Mouse (Mus musculus): ENCODE measurements at regions not wholly inside any gene's neighbourhood (a gene's known extent, or its start where the extent isn't known, plus 50 kb on each side); places are given as distances from the start of the nearest gene placed in this dataset.
A peak's percentile ranks its signal among the peaks of the same experiment; 100 is the strongest.

DNA sequence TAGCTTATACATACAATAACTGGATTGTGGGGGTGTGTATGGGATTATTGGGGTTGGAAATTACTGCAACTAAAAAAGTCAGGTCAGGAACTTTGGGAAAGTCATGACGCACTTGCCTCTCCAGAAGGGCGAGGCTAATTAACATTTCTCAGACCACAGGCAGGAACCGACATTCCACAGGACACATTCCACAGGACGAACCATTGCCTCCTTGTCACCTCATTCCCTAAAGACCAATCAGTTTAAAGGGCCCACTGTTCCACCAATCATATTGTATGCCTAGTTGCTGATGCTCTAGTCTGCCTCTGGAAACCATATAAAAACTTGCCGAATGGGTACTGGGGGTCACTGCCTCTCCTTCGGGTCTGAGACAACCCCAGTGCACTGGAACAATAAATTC, 113.0 kb upstream of the Pcgf5 start:
- DNase-seq (ENCODE audit: low spot score) = no peak

DNA sequence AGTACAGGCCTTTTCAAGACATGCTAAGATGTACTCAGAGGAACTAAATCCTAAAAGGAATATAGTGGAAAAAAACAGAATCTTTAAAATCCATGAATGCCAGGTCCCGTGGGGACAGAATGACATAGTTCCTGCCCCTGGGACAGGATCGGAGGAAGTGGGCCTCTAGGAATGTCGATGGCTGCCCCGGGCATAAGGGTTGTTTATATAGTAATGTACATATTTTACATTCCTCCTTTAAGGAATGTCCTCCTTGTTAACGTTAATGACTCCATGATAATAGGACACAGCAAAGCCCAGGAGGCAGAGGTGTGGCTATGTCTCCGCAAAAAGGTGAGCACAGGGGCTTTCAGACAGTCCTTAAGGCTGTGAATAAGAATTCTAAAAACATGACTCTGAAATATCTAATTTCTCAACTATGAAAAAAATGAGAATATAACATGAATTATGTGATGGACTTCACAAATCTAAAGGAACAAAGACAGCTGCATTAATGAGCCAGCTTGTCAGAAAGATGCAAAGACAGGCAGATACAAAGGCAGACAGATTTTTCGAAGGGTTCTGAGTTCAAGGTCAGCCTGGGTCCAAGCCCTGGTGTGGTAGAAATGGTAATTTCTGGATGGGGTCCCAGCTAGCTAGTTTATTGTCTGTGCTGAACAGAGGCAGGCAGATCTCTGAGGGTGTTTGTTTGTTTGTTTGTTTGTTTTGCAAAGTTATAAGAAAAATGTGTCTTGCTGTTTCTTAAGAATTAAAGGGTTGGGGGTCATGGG, 111.3 kb upstream of the Pcgf5 start:
- DNase-seq (ENCODE audit: low spot score) = no peak

DNA sequence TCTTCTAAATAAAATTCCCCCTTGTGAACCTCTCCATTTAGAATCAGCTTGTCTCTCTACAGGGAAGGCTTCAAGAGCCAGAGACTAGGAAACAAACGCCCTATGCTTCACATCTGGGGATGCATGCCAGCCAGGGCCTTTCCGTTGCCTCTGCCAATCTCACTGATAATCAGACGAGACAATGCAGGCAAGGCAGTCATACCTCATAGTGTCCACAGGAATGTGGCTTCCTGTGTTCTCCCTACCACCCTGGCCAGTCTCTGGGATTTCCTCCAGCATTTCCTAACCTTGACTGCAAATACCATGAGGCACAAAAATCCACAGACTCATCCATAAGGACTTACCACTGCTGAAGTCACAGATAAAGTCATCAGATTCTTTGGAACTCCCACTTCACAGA, 110.4 kb upstream of the Pcgf5 start:
- no peak for DNase-seq (ENCODE audit: low spot score)

DNA sequence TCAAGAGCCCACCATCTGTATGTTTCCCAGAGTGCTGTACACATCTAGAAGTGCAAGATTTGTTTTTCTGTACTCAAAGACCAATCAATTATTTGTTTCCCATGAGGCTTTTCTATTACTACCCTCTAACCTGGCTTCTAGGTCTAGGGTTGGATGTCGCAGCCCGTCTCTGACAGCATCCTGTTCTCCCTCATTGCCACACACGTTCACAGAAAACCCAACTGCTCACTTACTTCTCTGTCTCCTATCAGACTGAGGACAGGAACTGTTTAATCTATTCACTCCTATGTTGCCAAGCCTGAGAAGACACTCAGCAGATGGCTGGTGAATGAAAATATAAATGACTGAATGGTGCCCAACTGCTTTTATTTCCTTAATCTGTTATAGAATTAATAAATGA, 109.6 kb upstream of the Pcgf5 start:
- DNase-seq (ENCODE audit: low spot score) = no peak

DNA sequence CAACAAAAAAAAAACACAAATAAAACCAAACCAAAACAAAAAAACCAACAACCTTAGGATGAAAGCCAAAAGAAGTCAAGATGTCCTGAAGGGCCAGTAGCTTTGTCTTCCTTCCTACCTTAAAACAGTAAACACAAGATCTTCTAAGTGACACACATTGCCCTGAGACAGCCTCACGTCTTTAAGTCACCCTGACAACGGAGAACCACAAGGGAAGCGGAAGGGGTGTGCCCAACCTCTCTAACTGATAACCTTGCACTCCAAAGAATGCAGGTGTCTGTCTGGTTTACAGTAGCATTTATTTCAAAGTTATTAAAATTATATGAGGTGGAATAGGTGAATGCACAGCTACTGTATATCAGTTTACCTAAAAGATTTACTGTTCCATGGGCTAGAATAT, 105.7 kb upstream of the Pcgf5 start:
- DNase-seq (ENCODE audit: low spot score) = no peak

DNA sequence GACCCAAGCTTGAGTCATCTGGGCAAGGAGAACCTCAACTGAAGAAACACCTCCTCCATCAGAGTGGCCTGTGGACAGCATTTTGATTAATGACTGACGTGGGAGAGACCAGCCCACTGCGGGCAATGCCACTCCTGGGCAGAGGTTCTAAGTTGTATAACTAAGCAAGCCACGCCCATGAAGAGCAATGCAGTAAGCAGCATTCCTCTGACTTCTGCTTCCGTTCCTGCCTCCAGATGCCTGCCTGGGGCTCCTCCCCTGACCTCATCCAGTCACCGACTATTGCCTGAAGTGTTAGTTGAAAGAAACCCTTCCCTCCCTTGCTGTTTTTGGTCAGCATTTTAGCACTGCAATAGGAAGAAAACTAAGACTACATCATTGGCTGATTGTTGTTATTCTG, 105.2 kb upstream of the Pcgf5 start:
- DNase-seq (ENCODE audit: low spot score) = no peak

DNA sequence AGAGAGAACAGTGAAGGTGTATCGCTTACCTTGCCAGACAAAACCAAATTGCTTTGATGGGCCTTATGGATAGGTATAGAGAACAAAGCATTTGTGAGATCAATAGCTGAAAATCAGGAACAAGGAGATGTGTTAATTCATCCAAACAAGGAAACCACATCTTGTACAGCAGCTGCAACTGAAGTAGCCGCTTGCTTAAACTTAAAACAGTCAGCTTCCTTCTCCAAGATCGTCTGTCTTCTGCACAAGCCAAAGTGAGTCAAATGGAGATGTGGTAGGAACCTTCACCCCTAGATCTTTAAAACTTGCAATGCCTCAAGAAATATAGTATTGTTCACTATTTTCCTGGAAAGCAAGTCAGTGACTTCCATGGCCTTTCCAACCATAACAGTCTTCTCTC, 95.6 kb upstream of the Pcgf5 start:
- DNase-seq (ENCODE audit: low spot score) = no peak

DNA sequence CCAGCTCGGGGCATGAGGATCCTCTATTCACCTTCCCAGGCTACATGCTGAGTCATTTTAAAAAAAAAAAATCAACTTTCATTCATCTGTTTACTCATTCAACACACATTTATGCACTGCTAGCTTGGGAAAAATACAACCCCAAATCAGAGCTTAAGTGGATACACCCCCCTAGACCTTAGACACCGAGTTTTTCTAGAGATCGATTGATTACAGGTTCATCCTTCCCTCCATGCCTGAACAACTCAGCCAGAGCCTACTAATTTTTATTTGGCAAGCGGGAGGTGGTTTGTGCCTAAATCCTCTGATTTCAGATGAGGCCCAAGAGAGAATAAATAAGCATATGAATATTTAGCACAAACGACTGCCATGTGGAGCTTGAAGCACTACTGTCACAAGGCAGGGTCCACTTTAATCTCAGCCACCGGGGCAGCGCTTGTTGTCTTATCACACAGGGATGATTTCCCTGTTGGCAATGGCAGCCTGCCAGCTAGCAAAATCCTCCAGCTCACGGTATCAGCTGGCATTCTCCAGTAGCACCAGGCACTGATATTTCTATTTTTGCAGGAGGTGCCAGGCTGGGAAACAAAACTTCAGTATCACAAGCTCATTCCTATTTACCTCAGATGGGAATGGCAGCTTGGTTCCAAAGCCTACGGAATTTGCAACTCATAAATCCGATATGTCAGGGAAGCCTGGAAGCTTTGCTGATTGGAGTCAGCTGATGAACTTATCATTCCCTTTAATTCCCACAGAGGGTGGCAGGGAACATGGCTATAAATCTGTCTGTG, 90.2 kb upstream of the Pcgf5 start:
- peak; percentile 28 for DNase-seq (ENCODE audit: low spot score)

DNA sequence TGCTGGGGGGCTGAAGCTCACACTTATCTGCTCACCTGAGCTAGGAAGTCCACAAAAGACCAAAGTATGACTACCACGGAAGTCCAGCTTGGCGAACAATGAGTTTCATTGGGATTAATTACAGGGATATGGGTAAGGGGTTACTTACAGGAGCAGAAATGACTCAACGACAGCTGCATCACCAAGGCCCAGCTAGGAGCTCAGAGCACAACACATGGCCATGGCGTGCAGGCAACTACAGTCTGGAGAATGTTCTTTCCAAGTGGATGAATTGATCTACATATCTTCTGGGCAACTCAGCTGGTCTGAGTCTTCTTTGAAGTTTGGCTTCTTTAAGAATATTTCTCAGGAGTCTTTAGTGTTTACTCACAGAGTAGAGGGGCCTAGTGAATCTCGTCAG, 86.3 kb upstream of the Pcgf5 start:
- DNase-seq (ENCODE audit: low spot score) = no peak

DNA sequence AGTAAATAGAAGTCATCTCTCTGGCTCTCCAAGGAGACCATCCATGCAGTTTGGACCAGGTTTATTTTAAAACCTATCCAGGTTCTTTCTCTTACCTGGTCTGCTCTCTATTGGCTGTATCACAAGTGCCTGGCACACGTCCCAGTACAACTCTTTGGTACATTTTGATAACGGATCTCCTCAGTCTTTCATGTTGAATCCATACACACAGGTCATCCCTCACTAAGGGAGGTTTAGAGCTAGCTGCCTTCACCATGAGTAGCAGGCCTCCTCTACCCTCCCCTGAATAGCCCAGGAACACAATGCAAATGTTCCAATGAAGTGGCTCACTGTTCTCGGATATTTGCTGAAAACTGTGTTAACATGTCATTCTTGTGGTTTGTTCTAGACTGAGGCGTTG, 84.2 kb upstream of the Pcgf5 start:
- DNase-seq (ENCODE audit: low spot score) = no peak

DNA sequence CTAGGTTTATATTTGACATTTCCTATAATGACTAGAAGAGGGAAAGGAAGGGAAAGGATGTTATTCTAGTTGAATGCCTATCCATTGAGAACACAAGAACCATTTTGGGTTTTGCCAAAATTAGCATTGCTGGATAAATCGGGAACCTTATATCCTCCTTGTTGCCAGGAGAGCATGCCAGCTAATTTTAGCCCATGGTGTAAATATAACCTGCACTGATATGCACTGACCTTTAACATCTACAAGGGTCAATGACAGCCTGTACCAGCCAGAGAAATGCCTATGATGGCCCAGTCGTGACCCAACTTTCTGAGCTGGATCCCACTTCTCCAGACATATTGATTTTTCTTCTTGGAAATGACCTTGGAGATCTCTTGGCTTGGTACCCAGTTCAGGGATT, 83.7 kb upstream of the Pcgf5 start:
- DNase-seq (ENCODE audit: low spot score) = no peak

DNA sequence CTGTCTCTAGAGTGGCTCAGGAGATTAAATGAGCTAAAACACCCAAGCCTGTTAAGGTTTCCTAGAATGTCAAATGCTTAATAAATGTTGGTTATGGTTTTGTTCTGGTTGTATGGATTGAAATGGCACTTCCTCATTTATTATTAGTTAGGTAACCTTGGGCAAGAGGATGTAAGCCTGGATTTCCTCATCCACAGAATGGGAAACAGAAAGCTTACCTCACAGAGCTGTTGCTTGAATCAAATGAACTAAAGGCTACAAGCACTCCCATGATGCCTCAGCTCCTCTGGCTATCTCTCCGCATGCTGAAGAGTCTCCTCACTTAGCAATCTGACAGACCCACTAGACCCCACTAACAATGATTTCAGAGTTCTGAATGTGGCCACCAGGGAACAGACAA, 82.8 kb upstream of the Pcgf5 start:
- DNase-seq (ENCODE audit: low spot score) = no peak

DNA sequence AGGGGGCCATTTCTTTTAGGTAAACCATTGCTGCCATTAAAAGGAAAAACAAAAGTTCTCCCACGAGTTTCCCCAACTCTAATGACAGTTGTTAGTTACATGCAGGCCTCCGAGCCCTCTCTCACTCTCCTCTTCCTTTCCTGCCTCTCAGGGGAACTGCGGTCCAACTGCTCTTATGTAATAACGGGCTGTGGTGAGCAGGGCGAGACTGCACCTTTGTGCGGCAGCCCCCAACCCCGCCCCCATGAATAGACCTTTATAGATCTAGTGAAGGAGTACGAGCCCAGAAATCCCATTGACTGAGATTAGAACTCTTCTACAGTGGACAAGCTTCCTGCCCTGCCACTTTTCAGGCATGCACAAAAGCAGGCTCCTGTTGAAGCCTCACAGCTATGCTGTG, 81.8 kb upstream of the Pcgf5 start:
- DNase-seq (ENCODE audit: low spot score) = no peak

DNA sequence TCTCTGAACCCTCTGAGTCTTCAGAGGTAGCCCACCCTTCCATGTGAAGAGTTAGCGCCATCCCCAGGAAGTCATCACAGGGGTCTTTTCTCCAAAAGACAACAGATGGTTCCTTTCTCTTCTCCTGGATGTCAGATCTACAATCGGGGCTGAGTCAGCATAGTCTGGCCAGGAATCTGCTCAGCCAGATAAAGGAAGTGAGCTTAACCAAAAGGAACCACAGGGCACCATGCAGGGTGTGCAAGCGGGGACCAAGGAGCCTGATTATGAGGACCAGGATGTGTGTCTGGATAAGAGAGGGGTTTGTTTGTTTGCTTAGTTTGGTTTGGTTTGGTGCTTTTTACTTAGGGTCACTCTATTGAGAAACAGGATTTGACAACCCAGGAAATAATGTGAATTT, 74.6 kb upstream of the Pcgf5 start:
- no peak for DNase-seq (ENCODE audit: low spot score)

DNA sequence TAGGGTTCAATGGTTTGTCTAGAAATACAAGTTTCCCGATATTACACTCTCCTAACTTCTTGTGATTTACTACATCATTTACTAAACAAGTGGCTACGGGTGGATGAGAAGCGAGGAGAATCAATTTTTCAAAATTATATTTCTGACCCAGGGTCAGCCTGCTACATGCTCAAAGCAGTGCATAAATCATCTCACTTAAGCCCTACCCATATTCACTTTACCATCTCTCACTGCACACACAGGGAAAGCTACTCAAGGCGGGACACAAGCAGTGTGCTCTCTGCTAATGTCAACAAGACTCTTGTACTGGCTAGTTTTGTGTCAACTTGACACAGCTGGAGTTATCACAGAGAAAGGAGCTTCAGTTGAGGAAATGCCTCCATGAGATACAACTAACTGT, 62.6 kb upstream of the Pcgf5 start:
- no peak for DNase-seq (ENCODE audit: low spot score)

DNA sequence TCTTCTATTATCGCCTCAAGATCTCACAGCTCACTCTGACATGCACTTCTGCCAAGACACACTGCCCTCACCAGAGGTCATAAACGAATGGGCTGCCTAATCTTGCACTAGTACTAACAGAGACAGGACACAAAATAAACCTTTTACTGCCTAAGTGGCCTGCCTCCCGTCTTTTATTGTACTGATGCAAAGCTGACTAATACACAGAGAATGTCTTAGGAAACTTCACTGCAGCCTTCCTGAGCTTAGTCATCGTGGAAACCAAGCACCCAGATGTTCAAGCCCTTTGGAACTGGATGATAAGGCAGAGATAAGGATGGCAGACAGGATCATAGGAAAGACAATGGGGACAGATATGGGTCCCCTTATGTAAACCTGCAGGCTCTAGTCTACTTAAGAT, 57.3 kb upstream of the Pcgf5 start:
- no peak for DNase-seq (ENCODE audit: low spot score)

DNA sequence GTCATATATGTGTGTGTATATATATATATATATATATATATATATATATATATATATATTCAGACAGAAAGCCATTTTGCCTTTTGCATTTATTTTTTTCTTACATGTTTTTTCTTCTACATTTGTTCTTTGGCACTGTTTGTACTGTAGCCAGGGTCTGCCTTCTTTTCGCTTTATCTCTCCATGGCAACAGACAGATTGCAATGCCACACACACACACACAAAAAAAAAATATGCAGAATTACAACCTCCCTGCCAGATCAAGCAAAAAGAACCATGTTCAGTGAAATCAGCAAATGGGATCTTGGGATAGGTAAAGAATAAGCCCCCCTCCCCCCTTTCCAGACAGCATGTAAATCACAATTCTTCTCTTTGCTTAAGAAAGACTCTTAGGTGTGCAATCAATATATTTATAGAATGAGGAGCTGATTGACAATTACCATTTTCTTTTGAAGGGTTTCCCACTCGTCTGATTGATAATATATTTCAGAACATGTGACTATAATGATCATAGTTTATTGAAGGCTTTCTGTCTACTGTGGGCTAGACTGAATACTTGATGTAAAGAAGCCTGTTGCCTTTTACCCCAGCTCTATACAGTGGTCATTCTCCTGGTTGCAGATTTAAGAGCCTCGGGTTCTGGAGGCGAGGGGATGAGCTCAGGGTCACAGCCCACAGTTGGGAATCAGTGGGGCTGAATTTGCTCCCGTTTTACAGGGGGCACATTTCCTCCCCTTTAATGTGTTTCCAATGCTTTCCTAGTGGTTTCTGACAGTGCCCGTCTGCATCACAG, 54.7 kb upstream of the Pcgf5 start:
- no peak for DNase-seq (ENCODE audit: low spot score)
